Mouse (Mus musculus): ENCODE data around the gene Gm10961.

DNA sequence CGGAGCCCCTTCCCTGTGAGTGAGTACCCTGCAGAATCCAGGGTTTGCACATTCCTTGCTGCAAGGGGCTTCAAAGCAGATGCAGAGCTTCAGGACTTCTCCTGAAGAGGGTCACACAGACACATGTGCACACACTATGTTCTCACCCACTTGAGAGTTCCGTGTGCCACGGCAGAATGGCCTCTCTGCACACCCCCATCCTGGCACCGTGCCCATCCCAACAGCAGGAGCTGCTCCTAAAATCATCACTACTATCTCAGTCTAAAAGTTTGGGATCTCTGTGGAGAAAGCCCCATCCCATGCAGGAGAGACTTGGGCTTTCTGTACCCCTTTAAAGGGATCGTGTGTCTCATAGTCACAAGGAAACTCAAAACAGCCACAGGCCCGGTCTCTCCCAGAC lies 44.6 kb upstream of the Gm10961 start:
- TF ChIP-seq CTCF (IDR thresholded peaks at IDR 0.05; ENCODE audit: insufficient read depth, low read length) (no peak), POLR2A (IDR thresholded peaks at IDR 0.05; ENCODE audit: borderline replicate concordance, extremely low read depth, low read depth, low read length) (no peak)

All from lung, adult 2 months (tissue).